Mouse (Mus musculus): Measurements from ENCODE around the gene Tmem160. TPM values are rescaled to one million over a fixed set of nuclear protein-coding genes. Genes with fewer than 3 reads are reported as not detected.

Tmem160 gene
- polyA plus RNA-seq (2015; fragmentation: Nextera tagmentation; extraction: Ambion mirVana): 81.6 and 82.1 TPM in 2 replicates

DNA sequence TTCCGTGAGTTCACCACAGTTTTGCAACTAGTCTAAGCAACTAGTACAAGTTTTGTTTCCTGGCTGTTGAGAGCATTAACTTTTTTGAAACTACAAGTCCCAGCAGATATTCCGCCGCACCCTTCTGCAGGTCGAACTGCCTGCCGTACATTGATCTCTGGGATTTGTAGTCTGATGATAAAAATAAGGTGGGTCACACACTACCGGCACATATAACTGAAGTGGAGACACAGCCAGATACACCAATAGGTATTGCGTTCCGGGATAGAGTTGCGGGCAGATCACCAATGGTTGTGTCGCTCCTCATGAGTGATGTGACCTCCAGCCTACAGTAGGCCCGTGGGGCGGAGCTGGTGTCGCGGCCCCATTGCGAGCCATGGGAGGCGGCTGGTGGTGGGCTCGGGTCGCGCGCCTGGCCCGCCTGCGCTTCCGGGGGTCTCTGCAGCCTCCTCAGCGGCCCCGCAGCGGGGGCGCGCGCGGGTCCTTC is at the start of gene Tmem160:
TSS of gene Tmem160 (plus strand) at position 193 of the 487 bp plus-strand sequence.
- peak within 1 kb of the TSS; percentile 94 for H3K9ac ChIP-seq (ENCODE audit: low read length)
- peak within 1 kb of the TSS; percentile 64 for H3K27ac ChIP-seq (ENCODE audit: low read length)
- ATAC-seq (replicated peaks; ENCODE audit: extremely low read depth, insufficient read depth, low FRiP score): peak; percentile 99
- H3K4me3 ChIP-seq (ENCODE audit: low read length): peak within 1 kb of the TSS; percentile 89
- peak within 1 kb of the TSS; percentile 93 for H3K4me2 ChIP-seq (ENCODE audit: low read depth, low read length)
- H3K4me1 ChIP-seq (ENCODE audit: control insufficient read depth, insufficient read depth, low read length): no peaks in the 10 kb centered on the region
- under 1% methylated on average over 30 of the region's 30 CpGs for WGBS
- H3K36me3 ChIP-seq (ENCODE audit: control insufficient read depth, insufficient read depth): 0 out of 2 replicates have a peak, but pooled peaks cover 4% of the 10 kb centered on the region
- no peaks in the 10 kb centered on the region for H3K9me3 ChIP-seq (replicated peaks; ENCODE audit: control insufficient read depth, low read length)
- no peaks in the 10 kb centered on the region for H3K27me3 ChIP-seq (ENCODE audit: control insufficient read depth, insufficient read depth, low read length)

DNA sequence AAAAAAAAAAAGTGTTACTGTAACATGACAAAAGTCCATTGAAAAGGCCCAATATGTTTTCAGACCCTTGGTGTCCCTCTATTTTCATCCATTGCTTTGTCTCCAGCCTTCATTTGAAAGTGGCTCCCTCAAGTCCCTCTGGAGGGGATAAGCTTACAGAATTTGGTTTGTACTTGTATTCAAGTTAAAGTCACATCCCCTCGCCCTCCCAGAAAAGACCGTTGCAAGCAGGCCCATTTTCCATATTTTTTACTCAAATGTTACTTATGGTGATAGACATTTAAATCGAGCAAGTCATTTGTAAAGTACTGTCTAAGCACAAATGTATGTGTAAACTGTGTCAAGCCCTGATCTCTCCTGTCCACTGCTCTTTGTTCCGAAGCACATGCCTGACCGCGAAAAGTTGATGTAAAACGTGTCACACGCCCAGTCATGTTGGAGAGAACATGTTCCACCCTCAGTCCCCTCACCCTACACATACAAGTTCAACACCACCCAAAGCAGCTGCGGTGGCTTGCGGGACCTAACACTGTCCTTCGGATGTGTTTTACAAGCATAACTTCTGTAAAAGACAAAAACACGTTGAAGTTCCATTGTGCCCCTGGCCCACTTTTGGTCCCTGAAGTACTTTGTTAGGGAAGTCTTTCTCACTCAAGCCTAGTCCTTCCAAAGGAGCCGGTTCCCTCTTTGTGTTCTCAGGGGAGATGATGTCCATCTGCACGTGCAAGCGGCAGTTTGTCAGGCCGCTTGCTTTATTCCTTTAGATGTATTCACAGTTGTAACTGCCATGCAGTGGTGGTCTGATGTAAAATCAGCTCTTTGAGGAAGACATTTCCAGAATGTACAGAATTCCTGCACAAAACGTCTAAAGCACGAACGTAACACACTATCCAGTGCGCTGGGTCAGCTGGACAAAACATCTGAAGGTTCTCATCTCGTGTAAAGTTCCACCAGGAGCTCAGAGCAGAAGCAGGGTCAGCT is 49.3 kb upstream of the Tmem160 start:
- Histone ChIP-seq H3K4me1 (ENCODE audit: control insufficient read depth, insufficient read depth, low read length) (peaks cover 42% of the 10 kb centered on the region), H3K4me2 (ENCODE audit: low read depth, low read length) (peak overlapping the region; percentile 81), H3K27ac (ENCODE audit: low read length) (peak overlapping the region; percentile 100), H3K4me3 (ENCODE audit: low read length) (peak overlapping the region; percentile 93), H3K27me3 (ENCODE audit: control insufficient read depth, insufficient read depth, low read length) (no peaks in the 10 kb centered on the region), H3K9me3 (replicated peaks; ENCODE audit: control insufficient read depth, low read length) (no peaks in the 10 kb centered on the region), H3K9ac (ENCODE audit: low read length) (peak overlapping the region; percentile 100), H3K36me3 (ENCODE audit: control insufficient read depth, insufficient read depth) (no peaks in the 10 kb centered on the region)
- no peak for ATAC-seq (replicated peaks; ENCODE audit: extremely low read depth, insufficient read depth, low FRiP score)
- WGBS: 27% methylated on average over 21 of the region's 21 CpGs

DNA sequence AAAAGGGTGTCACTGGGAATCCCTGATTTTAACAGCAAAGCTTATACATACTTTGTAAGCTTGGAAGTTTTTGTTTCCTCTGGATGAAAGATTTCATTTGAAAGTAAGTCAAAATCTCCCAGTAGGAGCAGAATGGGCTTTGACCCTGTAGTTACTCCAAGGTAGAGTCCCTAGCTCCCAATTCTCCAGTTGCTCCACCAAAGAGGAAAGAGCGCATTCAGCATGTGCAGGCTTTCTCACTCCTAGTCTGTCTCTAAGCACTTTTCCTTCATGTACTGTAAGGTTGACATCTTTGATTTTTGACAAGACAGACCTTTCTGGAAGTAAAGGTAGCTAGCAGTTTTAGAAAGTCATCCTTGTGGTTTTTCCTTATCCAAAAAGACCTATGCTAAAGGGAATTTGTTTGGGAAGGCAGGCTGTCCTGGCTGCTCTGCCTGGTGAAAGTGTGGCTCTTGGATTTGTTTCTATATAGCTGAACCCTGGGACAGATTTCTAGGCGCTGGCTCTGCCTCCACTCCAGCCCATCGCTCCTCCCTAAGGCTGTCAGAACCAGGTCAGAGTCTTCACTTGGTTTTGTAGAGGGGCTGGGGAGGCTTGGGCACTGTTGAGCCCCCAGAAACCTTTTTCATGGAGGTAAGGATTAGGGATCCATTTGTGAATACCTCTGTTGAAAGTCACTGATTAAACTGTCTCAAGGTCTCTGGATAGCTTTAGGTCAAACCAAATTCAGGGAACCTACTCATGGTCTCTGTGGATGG is 48.1 kb upstream of the Tmem160 start:
- peak overlapping the region; percentile 92 for H3K27ac ChIP-seq (ENCODE audit: low read length)

DNA sequence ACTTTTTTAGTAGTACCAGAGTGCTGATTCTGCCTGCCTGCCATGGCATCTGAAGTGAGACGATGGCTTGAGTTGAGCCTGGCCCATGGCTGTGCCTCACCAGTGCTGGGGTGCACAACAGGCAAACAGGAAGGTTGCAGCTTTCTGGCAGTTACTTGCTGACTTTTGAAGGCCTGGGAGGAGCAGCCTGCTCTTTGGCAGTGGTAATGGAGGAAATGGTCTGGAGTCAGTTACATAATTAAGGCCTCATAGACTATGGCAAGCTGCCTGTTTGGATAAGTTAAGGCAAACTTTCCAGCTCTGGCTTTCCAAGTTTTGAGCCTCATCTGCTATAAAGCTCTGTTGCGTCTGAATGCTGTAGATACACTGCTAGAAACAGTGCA is 47.5 kb upstream of the Tmem160 start:
- peak overlapping the region; percentile 59 for H3K9ac ChIP-seq (ENCODE audit: low read length)
- no peaks in the 10 kb centered on the region for H3K36me3 ChIP-seq (ENCODE audit: control insufficient read depth, insufficient read depth)
- 37% methylated on average over 2 of the region's 2 CpGs for WGBS
- peak overlapping the region; percentile 92 for H3K27ac ChIP-seq (ENCODE audit: low read length)
- peaks cover 36% of the 10 kb centered on the region for H3K4me1 ChIP-seq (ENCODE audit: control insufficient read depth, insufficient read depth, low read length)
- H3K9me3 ChIP-seq (replicated peaks; ENCODE audit: control insufficient read depth, low read length): no peaks in the 10 kb centered on the region
- no peaks in the 10 kb centered on the region for H3K27me3 ChIP-seq (ENCODE audit: control insufficient read depth, insufficient read depth, low read length)
- no peak for ATAC-seq (replicated peaks; ENCODE audit: extremely low read depth, insufficient read depth, low FRiP score)
- H3K4me2 ChIP-seq (ENCODE audit: low read depth, low read length): peak overlapping the region; percentile 54; the same call in 1 of the 2 replicates
- H3K4me3 ChIP-seq (ENCODE audit: low read length): peak overlapping the region; percentile 8; the same call in 1 of the 2 replicates

More for the DNA sequence above, 48.1 kb upstream of the Tmem160 start:
- ATAC-seq (replicated peaks; ENCODE audit: extremely low read depth, insufficient read depth, low FRiP score): no peak
- Histone ChIP-seq H3K4me2 (ENCODE audit: low read depth, low read length) (peak overlapping the region; percentile 54; the same call in 1 of the 2 replicates), H3K9ac (ENCODE audit: low read length) (peak overlapping the region; percentile 59), H3K27me3 (ENCODE audit: control insufficient read depth, insufficient read depth, low read length) (no peaks in the 10 kb centered on the region), H3K4me1 (ENCODE audit: control insufficient read depth, insufficient read depth, low read length) (peaks cover 36% of the 10 kb centered on the region), H3K4me3 (ENCODE audit: low read length) (peak overlapping the region; percentile 8; the same call in 1 of the 2 replicates), H3K36me3 (ENCODE audit: control insufficient read depth, insufficient read depth) (no peaks in the 10 kb centered on the region), H3K9me3 (replicated peaks; ENCODE audit: control insufficient read depth, low read length) (no peaks in the 10 kb centered on the region)
- 73% methylated on average over 3 of the region's 3 CpGs for WGBS

DNA sequence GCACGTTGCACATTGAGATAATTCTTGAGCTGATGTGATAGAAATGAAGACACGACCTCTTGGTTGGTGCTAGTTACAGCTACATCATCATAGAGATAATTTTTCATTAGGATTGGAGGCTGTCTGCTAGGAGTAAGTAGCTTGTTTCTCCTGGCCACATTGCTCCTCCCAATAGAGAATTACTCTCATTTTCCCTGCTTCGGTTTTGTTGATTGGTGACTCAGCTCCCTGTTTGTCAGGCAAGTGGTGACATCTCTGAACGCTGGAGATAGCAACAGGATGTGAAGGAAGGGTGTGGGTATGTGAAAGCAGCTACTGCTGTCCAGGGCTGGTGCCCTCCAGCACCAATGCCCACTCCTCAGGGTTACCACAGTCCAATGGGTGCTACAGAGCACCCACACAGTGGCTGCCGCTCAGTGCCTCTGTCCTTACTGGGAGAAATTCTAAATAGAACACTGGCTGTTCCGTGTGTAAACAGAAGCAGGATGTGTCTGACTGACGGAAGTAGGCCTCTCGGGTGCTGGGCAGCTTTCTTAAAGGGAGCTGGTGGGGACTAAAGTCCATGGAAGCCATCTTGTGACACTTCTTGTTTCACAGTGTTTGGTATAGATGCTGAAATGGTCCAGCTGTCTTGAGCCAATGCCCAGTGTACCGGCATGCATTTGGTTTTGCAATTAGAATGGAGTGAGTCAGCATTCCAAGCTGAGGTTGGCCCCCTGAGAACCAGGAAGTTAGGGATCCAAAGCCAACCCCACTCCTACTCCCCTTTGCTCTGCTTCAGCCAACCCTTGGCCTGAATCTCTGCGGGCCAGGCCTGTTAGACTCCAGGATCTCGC is 46.8 kb upstream of the Tmem160 start:
- H3K9me3 ChIP-seq (replicated peaks; ENCODE audit: control insufficient read depth, low read length): no peaks in the 10 kb centered on the region
- H3K9ac ChIP-seq (ENCODE audit: low read length): peak overlapping the region; percentile 35
- H3K36me3 ChIP-seq (ENCODE audit: control insufficient read depth, insufficient read depth): no peaks in the 10 kb centered on the region
- peak overlapping the region; percentile 92 for H3K27ac ChIP-seq (ENCODE audit: low read length)
- H3K4me1 ChIP-seq (ENCODE audit: control insufficient read depth, insufficient read depth, low read length): peaks cover 36% of the 10 kb centered on the region
- 26% methylated on average over 11 of the region's 11 CpGs for WGBS
- ATAC-seq (replicated peaks; ENCODE audit: extremely low read depth, insufficient read depth, low FRiP score): peak; percentile 23; the same call in 1 of the 2 replicates
- no peaks in the 10 kb centered on the region for H3K27me3 ChIP-seq (ENCODE audit: control insufficient read depth, insufficient read depth, low read length)
- H3K4me2 ChIP-seq (ENCODE audit: low read depth, low read length): peak overlapping the region; percentile 54
- peak overlapping the region; percentile 15; the same call in 1 of the 2 replicates for H3K4me3 ChIP-seq (ENCODE audit: low read length)

DNA sequence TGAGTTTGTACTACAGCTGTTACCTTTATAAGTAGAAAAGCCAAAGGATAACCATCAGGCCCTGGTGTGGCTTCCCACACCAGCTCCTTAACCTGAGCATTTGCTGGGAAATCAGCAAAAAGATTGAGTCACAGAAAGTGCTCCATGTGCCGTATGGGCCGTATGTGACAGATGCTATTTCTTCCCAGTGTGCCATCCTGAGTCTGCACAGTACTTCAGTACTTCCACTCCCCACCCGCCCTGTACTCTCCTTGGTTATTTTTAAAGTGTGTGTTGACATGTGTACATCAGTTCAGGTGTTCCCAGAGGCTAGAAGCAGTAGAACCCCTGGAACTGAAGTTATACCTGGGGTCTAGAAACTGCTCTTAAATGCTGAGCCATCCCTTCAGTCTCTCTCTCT is 45.6 kb upstream of the Tmem160 start:
- Histone ChIP-seq H3K9me3 (replicated peaks; ENCODE audit: control insufficient read depth, low read length) (no peaks in the 10 kb centered on the region), H3K36me3 (ENCODE audit: control insufficient read depth, insufficient read depth) (no peaks in the 10 kb centered on the region), H3K9ac (ENCODE audit: low read length) (no peak overlapping the region), H3K4me3 (ENCODE audit: low read length) (no peak overlapping the region), H3K27ac (ENCODE audit: low read length) (no peak overlapping the region), H3K4me1 (ENCODE audit: control insufficient read depth, insufficient read depth, low read length) (peaks cover 38% of the 10 kb centered on the region), H3K27me3 (ENCODE audit: control insufficient read depth, insufficient read depth, low read length) (no peaks in the 10 kb centered on the region), H3K4me2 (ENCODE audit: low read depth, low read length) (no peak overlapping the region)
- no peak for ATAC-seq (replicated peaks; ENCODE audit: extremely low read depth, insufficient read depth, low FRiP score)
- 68% methylated on average over 3 of the region's 3 CpGs for WGBS

DNA sequence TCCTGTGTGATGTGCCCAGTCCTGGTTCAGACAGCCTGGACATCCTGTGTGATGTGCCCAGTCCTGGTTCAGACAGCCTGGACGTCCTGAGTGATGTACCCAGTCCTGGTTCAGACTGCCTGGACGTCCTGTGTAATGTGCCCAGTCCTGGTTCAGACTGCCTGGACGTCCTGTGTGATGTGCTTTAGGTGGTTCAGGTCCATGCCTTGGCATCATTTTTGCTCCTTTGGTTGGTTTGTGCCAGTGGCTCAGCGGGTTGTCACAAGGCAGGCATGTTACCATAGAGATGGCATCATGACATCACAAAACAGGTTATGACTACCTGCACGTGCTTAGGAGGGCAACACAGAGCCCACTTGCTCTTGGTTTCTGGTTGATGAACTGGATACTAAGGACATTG is 41.5 kb upstream of the Tmem160 start:
- WGBS: 92% methylated on average over 5 of the region's 5 CpGs
- no peak for ATAC-seq (replicated peaks; ENCODE audit: extremely low read depth, insufficient read depth, low FRiP score)
- Histone ChIP-seq H3K9ac (ENCODE audit: low read length) (no peak overlapping the region), H3K4me3 (ENCODE audit: low read length) (no peak overlapping the region), H3K27ac (ENCODE audit: low read length) (no peak overlapping the region), H3K27me3 (ENCODE audit: control insufficient read depth, insufficient read depth, low read length) (no peaks in the 10 kb centered on the region), H3K4me1 (ENCODE audit: control insufficient read depth, insufficient read depth, low read length) (peaks cover 18% of the 10 kb centered on the region), H3K36me3 (ENCODE audit: control insufficient read depth, insufficient read depth) (no peaks in the 10 kb centered on the region; the same call in 1 of the 2 replicates), H3K4me2 (ENCODE audit: low read depth, low read length) (no peak overlapping the region), H3K9me3 (replicated peaks; ENCODE audit: control insufficient read depth, low read length) (no peaks in the 10 kb centered on the region)

DNA sequence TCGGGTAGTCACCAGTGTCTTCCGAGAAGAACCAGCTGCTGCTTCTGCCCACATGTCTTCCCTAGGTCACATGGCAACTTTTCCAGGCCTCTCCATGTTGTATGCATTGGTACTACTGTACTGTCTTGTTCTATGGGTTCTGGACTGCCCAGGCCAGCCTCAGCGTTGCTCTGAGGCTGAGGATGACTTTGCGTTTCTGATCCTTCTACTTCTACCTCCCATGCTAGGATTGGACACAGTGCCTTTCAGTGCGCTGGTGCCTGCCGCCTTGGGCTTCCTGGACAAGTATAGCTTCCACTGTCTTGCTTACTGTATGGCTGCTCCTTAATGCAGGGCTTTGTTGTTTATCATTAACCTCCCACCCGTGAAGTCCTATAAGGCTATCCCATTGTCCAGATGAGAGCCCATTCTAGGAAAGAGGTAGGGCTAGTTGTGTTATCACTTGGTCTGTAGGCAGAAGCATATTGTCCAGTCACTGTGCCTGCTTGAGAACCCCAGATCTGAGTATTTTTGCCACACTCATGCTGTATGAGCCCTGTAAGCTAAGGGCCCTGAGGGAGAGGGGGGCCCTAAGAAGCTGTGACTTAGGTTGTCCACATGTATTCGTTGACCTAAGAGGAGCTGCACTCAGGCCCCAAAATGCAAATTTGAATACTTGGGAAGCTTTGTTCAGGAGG is 40.2 kb upstream of the Tmem160 start:
- Histone ChIP-seq H3K9ac (ENCODE audit: low read length) (no peak overlapping the region), H3K27ac (ENCODE audit: low read length) (no peak overlapping the region), H3K4me3 (ENCODE audit: low read length) (no peak overlapping the region), H3K4me1 (ENCODE audit: control insufficient read depth, insufficient read depth, low read length) (peaks cover 21% of the 10 kb centered on the region), H3K36me3 (ENCODE audit: control insufficient read depth, insufficient read depth) (peaks cover 3% of the 10 kb centered on the region; the same call in 1 of the 2 replicates), H3K27me3 (ENCODE audit: control insufficient read depth, insufficient read depth, low read length) (no peaks in the 10 kb centered on the region), H3K9me3 (replicated peaks; ENCODE audit: control insufficient read depth, low read length) (no peaks in the 10 kb centered on the region), H3K4me2 (ENCODE audit: low read depth, low read length) (no peak overlapping the region)
- WGBS: 76% methylated on average over 8 of the region's 8 CpGs
- ATAC-seq (replicated peaks; ENCODE audit: extremely low read depth, insufficient read depth, low FRiP score): no peak
